Mouse (Mus musculus) midbrain, embryonic 11.5 days (tissue): ENCODE data around the gene Dlg1. TPM values are rescaled to one million over a fixed set of nuclear protein-coding genes. Genes with fewer than 3 reads are reported as not detected.
A peak's percentile ranks its signal among the peaks of the same experiment; 100 is the strongest.

ENCODE experiments used
- ATAC-seq: fragments of 200-750 bp; cut with Nextera tagmentation; 2 replicates; pipeline ENCODE4 v1.8.0; 2017; ENCODE audit warnings: moderate TSS enrichment, moderate library complexity; ENCODE audit not compliant: low FRiP score
- DNase-seq: peaks from one replicate; pipeline ENCODE4 v3.0.0; 2015; ENCODE audit warnings: low spot score; ENCODE audit errors: missing footprints
- H3K27ac ChIP-seq: fragments of 300-500 bp; sonication (generic); 2 replicates; pipeline ENCODE4 v1.5.1; 2014; ENCODE audit warnings: low read depth, low read length
- H3K27me3 ChIP-seq: fragments of 300-500 bp; sonication (generic); 2 replicates; pipeline ENCODE4 v1.6.1; 2014; ENCODE audit warnings: mild to moderate bottlenecking, low read length, moderate library complexity, mixed read lengths; ENCODE audit not compliant: control insufficient read depth, insufficient read depth
- H3K36me3 ChIP-seq: fragments of 300-500 bp; sonication (generic); 2 replicates; pipeline ENCODE4 v1.6.1; 2014; ENCODE audit warnings: mild to moderate bottlenecking, low read length, moderate library complexity, mixed read lengths; ENCODE audit not compliant: control insufficient read depth, insufficient read depth
- H3K4me1 ChIP-seq: fragments of 300-500 bp; sonication (generic); 2 replicates; pipeline ENCODE4 v1.6.1; 2014; ENCODE audit warnings: low read length; ENCODE audit not compliant: control insufficient read depth, insufficient read depth
- H3K4me2 ChIP-seq: fragments of 300-500 bp; sonication (generic); 2 replicates; pipeline ENCODE4 v1.6.1; 2014; ENCODE audit warnings: mild to moderate bottlenecking, moderate library complexity
- H3K4me3 ChIP-seq: fragments of 300-500 bp; sonication (generic); 2 replicates; pipeline ENCODE4 v1.5.1; 2014; ENCODE audit warnings: low read depth, low read length
- H3K9ac ChIP-seq: fragments of 300-500 bp; sonication (generic); 2 replicates; pipeline ENCODE4 v1.6.1; 2014; ENCODE audit warnings: low read length
- H3K9me3 ChIP-seq: fragments of 300-500 bp; sonication (generic); 2 replicates; pipeline ENCODE4 v1.6.1; 2016; ENCODE audit warnings: low read length; ENCODE audit not compliant: control insufficient read depth
- WGBS: fragments of 180-500 bp; shearing (Covaris S2); extraction: QIAGEN DNeasy Blood & Tissue Kit; methylation state at CpG from one replicate; pipeline ENCODE4 v1.1.7; 2014; 5-methylcytosine and 5-hydroxymethylcytosine counted together
- polyA plus RNA-seq: library from polyadenylated mRNA; unstranded; fragments of >200 nt; fragmentation: Nextera tagmentation; extraction: Ambion mirVana; gene quantifications from 2 replicates; pipeline ENCODE4 v1.2.1, GENCODE M21; 2014

The Dlg1 gene
- polyA plus RNA-seq, 1 experiment from 2014 or later, result 21.0 TPM

DNA sequence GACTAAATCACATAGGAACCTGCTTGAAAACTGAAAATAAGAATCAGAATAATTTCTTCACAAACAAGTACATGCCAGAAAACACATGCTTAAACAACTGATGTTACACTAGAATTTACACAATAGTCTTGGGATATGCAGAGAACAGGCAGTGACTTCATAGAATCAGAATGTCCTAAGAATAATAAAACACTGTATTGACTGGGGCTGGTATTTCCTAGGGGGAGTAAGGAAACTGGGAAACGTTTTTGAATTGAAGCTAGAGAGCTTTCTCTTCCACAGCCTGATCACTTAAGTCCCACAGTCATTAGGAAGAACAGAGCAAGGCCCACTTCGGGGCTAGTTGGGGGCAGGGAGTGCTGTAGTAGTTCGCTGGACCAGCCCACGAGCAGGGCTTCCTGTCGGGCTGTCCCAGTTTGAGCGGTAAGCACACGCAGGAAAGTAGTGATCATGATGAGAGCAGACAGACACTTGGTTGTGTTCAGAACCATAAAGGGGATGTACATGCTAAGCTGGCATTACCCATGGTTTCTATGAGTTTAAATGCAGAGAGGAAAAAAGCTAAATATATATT is 170.9 kb downstream of the Dlg1 start:
- Histone ChIP-seq H3K4me2 (no peak overlapping the region), H3K27ac (no peak overlapping the region), H3K4me1 (no peaks in the 10 kb centered on the region), H3K9me3 (no peaks in the 10 kb centered on the region), H3K27me3 (no peaks in the 10 kb centered on the region), H3K9ac (no peak overlapping the region), H3K36me3 (no peaks in the 10 kb centered on the region), H3K4me3 (no peak overlapping the region)
- ATAC-seq, result no peak
- no peak for DNase-seq
- WGBS, result 73% methylated on average over 7 of the region's 7 CpGs

DNA sequence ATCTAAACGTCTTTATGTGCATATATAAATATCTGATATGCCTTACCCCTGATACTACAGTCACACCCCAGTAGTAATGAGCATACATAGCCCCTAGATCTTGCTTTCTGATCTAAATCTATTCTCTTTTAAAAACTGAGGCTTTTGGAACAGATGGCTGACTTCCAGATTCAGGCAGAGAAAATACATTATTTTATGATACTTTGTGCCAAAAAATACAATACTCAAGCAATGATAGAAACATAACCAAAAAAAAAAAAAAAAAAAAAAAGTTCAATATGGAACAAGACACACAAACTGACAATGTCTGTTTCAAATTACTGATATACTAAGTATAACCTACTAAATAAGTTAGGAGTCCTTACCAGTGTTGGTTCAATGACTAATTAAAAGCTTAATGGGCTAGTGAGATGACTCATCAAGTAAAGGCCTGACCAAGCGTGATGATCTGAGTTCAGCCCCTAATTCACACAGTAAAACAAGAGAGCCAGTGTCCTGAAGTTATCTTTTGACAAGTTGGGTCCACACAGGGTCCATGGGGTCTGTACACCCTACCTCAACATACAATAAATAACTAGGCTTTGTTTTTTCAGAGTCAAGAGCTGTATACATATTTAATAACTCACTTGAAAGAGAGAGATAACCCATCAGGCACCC is 171.5 kb downstream of the Dlg1 start:
- DNase-seq, result no peak
- Histone ChIP-seq H3K4me2 (no peak overlapping the region), H3K4me3 (no peak overlapping the region), H3K4me1 (no peaks in the 10 kb centered on the region), H3K27me3 (no peaks in the 10 kb centered on the region), H3K27ac (no peak overlapping the region), H3K9ac (no peak overlapping the region), H3K36me3 (no peaks in the 10 kb centered on the region), H3K9me3 (no peaks in the 10 kb centered on the region)
- no peak for ATAC-seq
- WGBS, result 87% methylated on average over 2 of the region's 2 CpGs

DNA sequence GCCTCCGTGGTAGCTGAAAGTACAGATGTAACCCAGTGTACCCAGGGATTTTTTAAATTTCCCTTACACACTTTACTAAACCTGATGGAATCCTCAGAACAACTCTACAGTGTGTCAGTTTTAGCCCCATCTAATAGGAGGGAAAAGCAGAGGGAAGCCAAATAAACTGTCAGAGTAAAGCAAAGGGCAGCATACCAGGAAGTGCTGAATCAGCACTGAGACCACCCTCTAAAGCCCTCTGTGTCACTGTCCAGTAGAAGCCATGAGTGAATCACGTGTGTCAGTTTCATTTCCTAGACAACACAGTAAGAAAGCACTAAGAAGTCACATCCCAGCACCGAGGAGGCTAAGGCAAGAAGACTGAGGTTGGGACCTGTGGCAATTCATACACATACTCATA is 174.1 kb downstream of the Dlg1 start:
- Histone ChIP-seq H3K4me3 (no peak overlapping the region), H3K9me3 (no peaks in the 10 kb centered on the region), H3K4me1 (no peaks in the 10 kb centered on the region), H3K4me2 (no peak overlapping the region), H3K9ac (no peak overlapping the region), H3K27me3 (no peaks in the 10 kb centered on the region), H3K36me3 (no peaks in the 10 kb centered on the region), H3K27ac (no peak overlapping the region)
- WGBS, result 87% methylated on average over 3 of the region's 3 CpGs
- DNase-seq, result no peak
- ATAC-seq, result no peak

DNA sequence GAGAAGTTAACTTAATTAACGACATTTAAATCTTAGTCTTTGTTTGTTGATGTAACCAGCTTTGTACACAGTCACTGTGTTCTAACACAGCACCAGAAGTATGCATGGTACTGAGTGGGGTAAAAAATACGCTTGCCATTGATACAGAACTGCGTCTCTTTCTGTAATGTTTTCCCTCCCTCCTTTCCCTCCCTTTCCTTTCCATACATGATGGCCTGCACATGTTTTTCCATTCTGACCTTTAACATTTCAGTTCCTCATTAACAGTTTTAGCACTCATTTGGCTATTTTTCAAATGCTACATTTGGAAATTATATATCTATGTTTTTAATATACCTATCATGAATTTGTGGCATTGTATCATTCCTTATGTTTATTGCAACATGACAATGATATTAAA is 181.0 kb downstream of the Dlg1 start:
- 96% methylated on average over 3 of the region's 3 CpGs for WGBS
- H3K9me3 ChIP-seq, result no peaks in the 10 kb centered on the region
- H3K36me3 ChIP-seq, result no peaks in the 10 kb centered on the region

DNA sequence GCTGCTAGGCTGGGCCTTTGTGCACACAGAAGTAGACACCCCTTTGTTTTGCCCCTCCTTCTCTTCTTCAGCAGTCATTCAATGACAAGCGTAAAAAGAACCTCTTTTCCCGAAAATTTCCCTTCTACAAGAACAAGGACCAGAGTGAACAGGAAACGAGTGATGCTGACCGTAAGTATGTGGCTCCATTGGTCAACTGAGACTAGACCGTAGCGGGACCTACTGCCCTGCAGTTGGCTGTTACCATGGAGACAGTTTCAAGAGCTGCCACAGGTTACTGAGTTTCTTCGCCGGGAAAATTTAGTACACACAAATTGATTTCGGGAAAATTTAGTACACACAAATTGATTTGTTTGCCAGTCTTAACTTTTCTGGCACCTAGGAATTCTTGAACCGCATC is 183.5 kb downstream of the Dlg1 start:
- H3K4me3 ChIP-seq, result no peak overlapping the region
- no peak overlapping the region for H3K27ac ChIP-seq
- no peak for DNase-seq
- H3K4me2 ChIP-seq, result no peak overlapping the region
- WGBS, result 75% methylated on average over 10 of the region's 10 CpGs
- H3K36me3 ChIP-seq, result no peaks in the 10 kb centered on the region
- no peak overlapping the region for H3K9ac ChIP-seq
- H3K27me3 ChIP-seq, result no peaks in the 10 kb centered on the region
- no peak for ATAC-seq
- no peaks in the 10 kb centered on the region for H3K4me1 ChIP-seq
- no peaks in the 10 kb centered on the region for H3K9me3 ChIP-seq

More for the DNA sequence above, 181.0 kb downstream of the Dlg1 start:
- Histone ChIP-seq H3K27ac (no peak overlapping the region), H3K27me3 (no peaks in the 10 kb centered on the region), H3K9ac (no peak overlapping the region), H3K4me3 (no peak overlapping the region), H3K4me1 (no peaks in the 10 kb centered on the region), H3K4me2 (no peak overlapping the region)
- ATAC-seq (no peak), DNase-seq (no peak)

DNA sequence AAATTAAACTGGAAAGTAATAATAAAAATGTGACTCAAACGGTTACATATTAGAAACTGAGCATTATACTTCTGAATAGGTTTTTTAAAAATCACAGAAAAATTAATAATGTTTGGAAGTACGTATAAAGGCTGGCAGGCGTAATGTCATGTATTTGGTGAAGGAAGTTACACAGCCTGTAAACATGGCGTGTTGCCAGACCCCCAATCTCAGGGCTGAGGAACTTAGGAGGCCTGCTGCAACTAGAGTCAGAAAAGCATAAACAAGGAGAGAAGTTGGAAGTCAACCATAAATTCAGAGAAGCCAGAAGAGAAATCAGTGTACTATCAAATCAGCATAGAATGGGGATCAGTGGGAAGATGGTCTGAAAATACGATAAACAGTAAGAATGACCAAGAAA is 200.7 kb downstream of the Dlg1 start:
- no peak overlapping the region for H3K4me3 ChIP-seq
- DNase-seq, result no peak
- no peak overlapping the region for H3K4me2 ChIP-seq
- H3K9ac ChIP-seq, result no peak overlapping the region
- ATAC-seq, result no peak
- H3K27ac ChIP-seq, result no peak overlapping the region
- no peaks in the 10 kb centered on the region for H3K27me3 ChIP-seq
- 92% methylated on average over 5 of the region's 5 CpGs for WGBS
- H3K36me3 ChIP-seq, result peaks cover 10% of the 10 kb centered on the region; the same call in 1 of the 2 replicates
- H3K9me3 ChIP-seq, result peaks cover 5% of the 10 kb centered on the region; the same call in 1 of the 2 replicates
- H3K4me1 ChIP-seq, result no peaks in the 10 kb centered on the region

DNA sequence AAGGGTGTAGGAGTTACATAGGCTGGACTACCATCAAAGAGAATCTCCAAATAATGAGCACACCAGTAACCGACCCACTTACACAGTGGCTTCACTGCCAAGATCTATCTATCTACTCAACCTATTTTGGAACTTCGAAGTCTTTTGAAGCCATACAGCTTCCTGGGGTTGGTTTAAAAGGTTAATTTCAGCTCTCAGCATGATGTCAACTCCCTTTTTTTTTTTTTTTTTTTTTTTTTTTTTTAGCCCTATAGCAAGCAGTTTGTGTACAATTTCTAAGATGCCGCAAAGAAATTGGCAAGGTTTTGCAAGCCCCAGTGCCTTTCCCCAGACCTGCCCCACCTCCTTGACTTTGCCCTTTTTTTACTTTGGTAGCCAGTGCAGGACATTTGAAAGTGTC is 202.0 kb downstream of the Dlg1 start:
- WGBS, result 69% methylated on average over 3 of the region's 3 CpGs
- no peak for ATAC-seq

GRCm38 (mm10) chr16:31866911-31867310 is 203.7 kb downstream of the Dlg1 start:
- Histone ChIP-seq H3K27me3 (no peaks in the 10 kb centered on the region), H3K27ac (no peak overlapping the region), H3K36me3 (peaks cover 2% of the 10 kb centered on the region; the same call in 1 of the 2 replicates), H3K4me1 (no peaks in the 10 kb centered on the region), H3K9ac (no peak overlapping the region), H3K4me3 (no peak overlapping the region), H3K9me3 (no peaks in the 10 kb centered on the region), H3K4me2 (no peak overlapping the region)
- no peak for DNase-seq
- no peak for ATAC-seq
- WGBS, result 87% methylated on average over 3 of the region's 3 CpGs

More for the DNA sequence above, 202.0 kb downstream of the Dlg1 start:
- Histone ChIP-seq H3K27ac (no peak overlapping the region), H3K36me3 (peaks cover 10% of the 10 kb centered on the region; the same call in 1 of the 2 replicates), H3K4me2 (no peak overlapping the region), H3K9ac (no peak overlapping the region), H3K4me3 (no peak overlapping the region), H3K27me3 (no peaks in the 10 kb centered on the region), H3K4me1 (no peaks in the 10 kb centered on the region), H3K9me3 (peaks cover 5% of the 10 kb centered on the region; the same call in 1 of the 2 replicates)
- peak; percentile 60 for DNase-seq

DNA sequence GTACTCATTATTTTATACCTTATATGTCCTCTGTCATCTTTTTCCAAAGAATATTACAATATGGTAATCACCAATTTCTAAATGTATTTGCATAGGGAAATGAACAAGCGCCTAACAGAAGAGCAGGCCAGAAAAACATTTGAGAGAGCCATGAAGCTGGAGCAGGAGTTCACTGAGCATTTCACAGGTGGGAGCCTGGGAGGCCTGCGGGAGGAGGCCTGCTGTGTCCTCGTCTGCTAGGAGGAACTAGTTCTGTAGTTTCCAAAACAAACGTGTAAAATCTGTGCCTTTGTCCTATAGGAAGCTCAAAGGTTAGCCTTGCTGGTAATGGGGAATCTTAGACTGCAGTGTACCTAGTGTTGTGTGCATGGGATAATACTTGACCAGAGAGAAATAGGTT is 204.5 kb downstream of the Dlg1 start:
- Histone ChIP-seq H3K27ac (no peak overlapping the region), H3K4me1 (no peaks in the 10 kb centered on the region), H3K36me3 (no peaks in the 10 kb centered on the region; the same call in 1 of the 2 replicates), H3K9ac (no peak overlapping the region), H3K27me3 (no peaks in the 10 kb centered on the region), H3K4me3 (no peak overlapping the region), H3K9me3 (no peaks in the 10 kb centered on the region), H3K4me2 (no peak overlapping the region)
- WGBS, result 87% methylated on average over 4 of the region's 4 CpGs
- no peak for ATAC-seq
- peak; percentile 37 for DNase-seq
